Mouse (Mus musculus): ENCODE measurements at regions not wholly inside any gene's neighbourhood (a gene's known extent, or its start where the extent isn't known, plus 50 kb on each side); places are given as distances from the start of the nearest gene placed in this dataset.

DNA sequence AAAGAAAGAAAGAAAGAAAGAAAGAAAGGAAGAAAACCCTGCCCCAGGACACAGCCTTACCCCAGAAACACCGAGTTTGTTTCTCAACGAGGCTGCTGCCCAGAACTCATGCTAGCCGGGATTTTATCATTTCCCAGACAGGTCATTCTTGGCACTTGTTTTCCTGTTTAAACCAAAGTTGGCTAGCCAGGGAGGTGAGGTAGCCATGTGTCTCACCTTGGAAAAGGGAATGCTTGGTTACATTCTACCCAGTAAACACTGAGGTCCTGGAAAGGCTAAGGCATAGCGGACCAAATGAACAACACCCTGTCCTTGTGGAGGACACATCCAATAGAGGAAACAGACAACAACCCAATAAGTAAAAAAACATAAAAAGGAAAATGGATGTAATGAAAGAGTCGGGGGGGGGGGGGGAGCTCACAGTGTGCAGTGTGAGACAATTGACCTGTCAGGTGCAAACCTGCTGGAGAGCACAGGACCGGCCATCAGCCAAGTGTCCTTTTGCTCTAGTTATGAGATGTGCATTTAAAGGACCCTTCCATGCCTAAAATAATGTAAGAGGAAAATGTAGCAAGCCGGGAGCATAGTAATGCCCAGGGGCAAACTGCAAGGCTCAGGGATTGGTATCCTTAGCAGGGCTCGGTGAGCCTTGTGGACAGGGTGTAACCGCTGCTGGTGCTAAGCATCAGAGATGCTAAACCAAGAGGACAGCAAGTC lies 78.2 kb upstream of the Fzd7 start:
- WGBS: 88% methylated on average over 9 of the region's 9 CpGs
- no peaks in the 10 kb centered on the region for H3K9me3 ChIP-seq (replicated peaks)

DNA sequence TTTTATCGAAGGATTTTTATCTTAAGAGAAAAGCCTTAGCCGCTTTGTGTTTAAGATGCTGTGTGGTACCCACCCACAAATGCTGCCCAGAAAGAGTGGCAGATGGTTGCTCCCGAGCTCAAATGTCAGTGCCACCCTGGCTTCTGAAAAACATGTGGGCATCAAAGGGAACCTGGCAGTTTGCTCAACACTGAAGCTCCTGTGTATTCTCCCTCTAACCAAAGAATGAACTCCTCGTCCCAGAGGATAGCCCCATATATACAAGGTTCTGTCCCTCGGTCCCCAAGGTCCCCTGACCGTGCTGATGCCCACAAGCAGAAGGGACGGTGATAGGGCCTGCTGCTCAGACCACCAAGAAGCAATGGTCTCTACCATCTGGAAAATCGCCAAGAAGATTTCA lies 76.9 kb upstream of the Fzd7 start:
- WGBS: 82% methylated on average over 8 of the region's 8 CpGs

More for the DNA sequence above, 78.2 kb upstream of the Fzd7 start:
- DNase-seq (ENCODE audit: low spot score): no peak
- Histone ChIP-seq H3K4me3 (no peak overlapping the region), H3K27me3 (ENCODE audit: low read depth, poor library complexity, severe bottlenecking) (peaks cover 35% of the 10 kb centered on the region), H3K36me3 (no peaks in the 10 kb centered on the region), H3K4me1 (peaks cover 27% of the 10 kb centered on the region), H3K27ac (replicated peaks) (no peak overlapping the region)

DNA sequence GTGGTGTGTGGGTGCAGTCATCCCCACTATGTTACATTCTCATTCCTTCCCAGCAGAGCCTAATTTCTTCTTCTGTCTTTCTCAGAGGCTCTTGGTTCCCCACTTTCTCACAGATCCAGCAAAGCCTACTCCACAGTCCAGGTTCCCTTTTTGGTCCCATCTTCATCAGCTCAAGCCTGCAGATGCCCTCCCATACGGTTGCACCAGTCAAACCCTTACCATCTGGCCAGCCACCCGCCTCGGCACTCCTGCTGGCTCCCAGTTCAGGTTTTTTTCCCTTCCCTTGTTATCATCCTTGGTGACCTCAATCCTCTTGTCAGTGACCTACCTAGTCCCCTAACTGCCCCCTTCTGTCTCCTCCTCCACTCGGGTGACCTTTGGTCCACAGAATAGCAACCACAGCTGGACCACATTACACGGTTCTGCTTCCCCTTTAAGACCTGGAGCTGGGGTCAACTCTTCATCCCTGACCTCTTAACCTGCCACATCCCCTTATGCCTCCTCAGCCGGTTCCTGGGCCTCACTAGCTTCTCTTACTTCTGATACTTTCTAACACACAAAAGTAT lies 75.4 kb upstream of the Fzd7 start:
- Histone ChIP-seq H3K4me3 (no peak overlapping the region), H3K4me1 (peaks cover 20% of the 10 kb centered on the region), H3K9me3 (replicated peaks) (no peaks in the 10 kb centered on the region), H3K27me3 (ENCODE audit: low read depth, poor library complexity, severe bottlenecking) (peaks cover 35% of the 10 kb centered on the region), H3K36me3 (no peaks in the 10 kb centered on the region), H3K27ac (replicated peaks) (0 out of 2 replicates have a peak overlapping the region, but pooled peaks have one; percentile 13)
- DNase-seq (ENCODE audit: low spot score): peak; percentile 34
- 14% methylated on average over 6 of the region's 6 CpGs for WGBS

More for the DNA sequence above, 76.9 kb upstream of the Fzd7 start:
- no peaks in the 10 kb centered on the region for H3K36me3 ChIP-seq
- H3K27me3 ChIP-seq (ENCODE audit: low read depth, poor library complexity, severe bottlenecking): peaks cover 38% of the 10 kb centered on the region
- DNase-seq (ENCODE audit: low spot score): no peak
- no peaks in the 10 kb centered on the region for H3K9me3 ChIP-seq (replicated peaks)
- peaks cover 20% of the 10 kb centered on the region for H3K4me1 ChIP-seq
- no peak overlapping the region for H3K4me3 ChIP-seq
- H3K27ac ChIP-seq (replicated peaks): no peak overlapping the region

DNA sequence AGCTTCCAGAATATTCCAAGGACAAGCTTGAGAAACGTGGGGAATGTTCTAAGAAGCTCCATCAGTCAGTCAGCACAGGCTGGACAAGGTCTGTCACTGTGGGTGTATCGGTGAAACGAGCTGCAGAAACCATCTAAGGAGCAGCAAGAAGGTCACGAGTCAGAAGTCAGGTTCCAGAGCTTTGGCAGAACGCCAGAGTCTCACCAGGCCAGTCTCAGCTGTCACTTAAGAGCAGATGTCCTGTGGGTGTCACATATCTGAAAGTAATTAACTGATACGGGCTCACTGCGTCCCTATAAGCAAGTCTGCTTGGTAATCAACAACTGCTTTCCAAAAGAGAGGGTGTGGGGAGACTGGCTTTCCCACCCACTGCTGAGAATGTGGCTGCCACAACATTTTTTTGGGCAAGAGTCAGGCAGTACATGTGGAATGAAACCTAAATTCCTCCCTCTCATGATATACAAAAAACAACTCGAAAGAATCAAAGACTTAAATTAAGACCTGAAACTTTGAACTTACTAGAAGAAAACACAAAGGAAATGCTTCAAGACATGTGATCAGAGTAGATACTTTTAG lies 72.6 kb upstream of the Fzd7 start:
- Histone ChIP-seq H3K4me3 (no peak overlapping the region), H3K9me3 (replicated peaks) (no peaks in the 10 kb centered on the region), H3K27me3 (ENCODE audit: low read depth, poor library complexity, severe bottlenecking) (peaks cover 11% of the 10 kb centered on the region; the same call in 1 of the 2 replicates), H3K27ac (replicated peaks) (no peak overlapping the region), H3K36me3 (no peaks in the 10 kb centered on the region), H3K4me1 (peaks cover 23% of the 10 kb centered on the region)
- DNase-seq (ENCODE audit: low spot score): no peak
- 56% methylated on average over 8 of the region's 8 CpGs for WGBS

DNA sequence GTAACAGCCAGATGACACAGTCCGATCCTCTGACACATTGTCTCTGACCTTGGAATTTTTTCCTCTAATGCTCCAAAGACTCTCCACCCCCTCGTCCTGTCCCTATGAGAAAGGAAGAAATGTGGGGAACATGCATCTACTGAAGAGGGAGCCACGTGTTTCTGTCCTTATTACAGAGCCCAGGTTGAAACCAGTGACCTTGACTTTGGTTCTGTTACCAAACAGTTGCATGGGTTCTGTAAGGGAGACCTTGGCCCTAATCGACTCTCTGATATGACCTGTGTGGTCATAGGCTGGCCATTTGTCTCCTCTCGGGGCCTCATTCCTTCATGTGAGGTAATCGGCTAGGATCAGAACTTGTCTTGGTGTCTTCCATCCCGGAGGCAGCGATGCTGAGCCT lies 69.0 kb upstream of the Fzd7 start:
- H3K4me3 ChIP-seq: no peak overlapping the region
- no peaks in the 10 kb centered on the region for H3K36me3 ChIP-seq
- H3K4me1 ChIP-seq: peaks cover 27% of the 10 kb centered on the region
- H3K27me3 ChIP-seq (ENCODE audit: low read depth, poor library complexity, severe bottlenecking): peaks cover 6% of the 10 kb centered on the region; the same call in 1 of the 2 replicates
- 90% methylated on average over 8 of the region's 8 CpGs for WGBS
- no peaks in the 10 kb centered on the region for H3K9me3 ChIP-seq (replicated peaks)
- no peak overlapping the region; the same call in 1 of the 2 replicates for H3K27ac ChIP-seq (replicated peaks)
- no peak for DNase-seq (ENCODE audit: low spot score)

DNA sequence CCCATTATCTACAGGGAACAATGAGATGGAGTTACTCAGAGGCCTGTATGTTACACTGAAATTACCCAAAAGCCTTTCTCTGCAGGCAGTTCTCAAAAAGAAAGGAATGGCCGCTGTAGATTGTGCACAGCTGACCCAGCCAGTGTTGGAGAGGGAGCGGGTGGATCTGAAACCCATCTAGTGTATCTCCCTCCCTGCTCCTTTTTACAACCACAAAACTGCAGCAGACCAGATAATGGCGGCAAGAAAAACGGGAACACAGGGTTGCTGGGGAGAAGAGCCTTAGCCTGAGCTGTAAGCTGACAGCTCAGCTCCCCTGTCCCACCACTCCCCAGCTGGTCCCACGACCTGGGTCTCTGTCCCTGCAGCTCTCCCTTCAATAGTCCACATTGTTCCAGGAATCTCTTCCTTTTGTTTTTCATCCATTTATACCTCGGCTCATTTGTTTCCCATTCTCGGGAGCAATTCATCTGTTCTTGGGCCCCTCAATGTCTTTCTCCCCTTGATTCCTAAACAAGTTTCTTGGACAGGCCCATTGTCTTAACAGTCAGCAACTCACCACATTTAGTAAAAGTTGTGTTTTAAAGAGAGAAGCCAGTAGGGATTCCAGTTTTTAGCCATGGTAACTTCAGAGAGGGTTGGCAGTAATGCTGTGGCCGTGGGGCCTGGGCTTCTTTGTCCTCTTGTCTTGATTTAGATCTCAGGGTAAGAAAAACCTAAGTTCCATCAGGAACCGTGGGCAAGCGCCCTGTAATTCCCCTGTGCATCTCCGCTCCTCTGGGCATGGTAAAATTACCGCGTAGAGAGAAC lies 67.6 kb upstream of the Fzd7 start:
- Histone ChIP-seq H3K27me3 (ENCODE audit: low read depth, poor library complexity, severe bottlenecking) (no peaks in the 10 kb centered on the region; the same call in 1 of the 2 replicates), H3K4me1 (peaks cover 35% of the 10 kb centered on the region), H3K36me3 (no peaks in the 10 kb centered on the region), H3K27ac (replicated peaks) (peak overlapping the region; percentile 65), H3K4me3 (no peak overlapping the region), H3K9me3 (replicated peaks) (no peaks in the 10 kb centered on the region)
- 55% methylated on average over 13 of the region's 13 CpGs for WGBS
- DNase-seq (ENCODE audit: low spot score): no peak

DNA sequence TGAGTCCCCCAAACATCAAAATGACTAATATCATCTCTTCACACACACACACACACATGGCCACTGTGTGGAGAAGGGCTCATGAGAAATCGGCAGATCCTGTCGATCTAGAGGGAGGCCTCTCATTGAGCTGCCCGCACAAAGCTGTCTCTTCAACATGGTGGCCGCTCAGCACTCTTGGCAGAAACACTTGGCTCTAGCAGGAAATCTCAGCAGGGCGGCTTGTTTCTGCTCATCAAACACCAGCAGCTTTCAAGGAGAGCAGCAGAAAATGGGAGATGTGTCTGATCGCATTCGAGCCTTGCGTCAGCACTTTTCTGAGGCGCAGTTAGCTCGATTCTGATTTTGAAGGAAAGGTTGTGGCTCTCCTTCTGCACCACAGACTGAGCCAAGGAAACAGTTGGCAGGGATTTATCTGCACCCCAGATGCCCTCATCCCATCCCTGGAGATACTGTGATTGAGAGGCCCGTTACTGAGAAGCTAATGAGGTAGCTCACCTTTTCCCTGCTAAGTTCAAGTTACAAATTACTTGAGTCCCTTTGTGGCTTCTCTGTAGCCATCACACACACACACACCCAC lies 66.4 kb upstream of the Fzd7 start:
- WGBS: 87% methylated on average over 11 of the region's 11 CpGs
- peak overlapping the region; percentile 10 for H3K27ac ChIP-seq (replicated peaks)
- no peaks in the 10 kb centered on the region; the same call in 1 of the 2 replicates for H3K27me3 ChIP-seq (ENCODE audit: low read depth, poor library complexity, severe bottlenecking)
- H3K4me3 ChIP-seq: no peak overlapping the region
- DNase-seq (ENCODE audit: low spot score): no peak
- H3K36me3 ChIP-seq: no peaks in the 10 kb centered on the region
- H3K9me3 ChIP-seq (replicated peaks): no peaks in the 10 kb centered on the region
- peaks cover 38% of the 10 kb centered on the region for H3K4me1 ChIP-seq

DNA sequence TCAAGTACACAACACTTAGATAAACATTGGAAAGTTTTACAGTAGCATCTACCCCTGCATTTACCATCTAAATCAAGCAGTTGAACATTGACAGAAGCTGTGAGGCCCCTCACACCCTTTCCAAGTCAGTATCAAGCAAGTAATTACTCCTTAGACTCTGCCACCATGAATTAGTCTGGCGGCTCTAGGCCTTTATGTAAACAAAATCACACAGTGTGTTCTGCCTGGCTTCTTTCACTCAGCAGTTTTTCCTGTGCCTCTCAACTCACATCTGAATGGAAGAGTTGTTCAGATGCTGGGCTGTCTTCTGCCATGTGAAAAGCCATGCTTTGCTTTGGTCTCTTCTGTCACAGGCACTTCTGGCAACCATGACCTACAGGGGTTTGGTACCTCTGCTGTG lies 64.9 kb upstream of the Fzd7 start:
- H3K27ac ChIP-seq (replicated peaks): peak overlapping the region; percentile 64; the same call in 1 of the 2 replicates
- 72% methylated on average over 1 of the region's 1 CpGs for WGBS
- peaks cover 8% of the 10 kb centered on the region; the same call in 1 of the 2 replicates for H3K27me3 ChIP-seq (ENCODE audit: low read depth, poor library complexity, severe bottlenecking)
- no peak for DNase-seq (ENCODE audit: low spot score)
- peaks cover 50% of the 10 kb centered on the region for H3K4me1 ChIP-seq
- H3K9me3 ChIP-seq (replicated peaks): no peaks in the 10 kb centered on the region
- no peak overlapping the region for H3K4me3 ChIP-seq
- H3K36me3 ChIP-seq: no peaks in the 10 kb centered on the region

DNA sequence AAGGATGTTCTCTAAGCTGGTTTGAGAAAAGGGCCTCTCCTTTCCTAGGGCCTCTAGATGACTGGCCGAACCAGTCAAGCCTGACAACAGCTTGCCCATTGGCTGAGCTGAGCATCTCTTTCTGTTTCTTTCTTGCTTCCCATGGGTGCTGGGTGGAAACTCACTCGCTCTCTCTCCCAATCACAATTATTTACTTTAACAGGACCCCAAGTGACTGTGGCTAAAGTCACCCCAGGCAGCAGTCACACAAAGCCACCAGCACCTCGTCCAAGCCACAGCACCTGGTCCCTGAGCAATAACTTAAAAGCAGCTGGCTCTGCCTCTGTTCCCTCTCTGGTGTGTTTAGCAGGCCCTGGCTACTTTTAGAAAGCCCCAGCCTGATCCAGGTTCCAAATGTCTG lies 64.3 kb upstream of the Fzd7 start:
- 49% methylated on average over 3 of the region's 3 CpGs for WGBS
- H3K4me1 ChIP-seq: peaks cover 57% of the 10 kb centered on the region
- DNase-seq (ENCODE audit: low spot score): no peak
- H3K4me3 ChIP-seq: no peak overlapping the region
- H3K27ac ChIP-seq (replicated peaks): peak overlapping the region; percentile 64
- H3K36me3 ChIP-seq: no peaks in the 10 kb centered on the region
- no peaks in the 10 kb centered on the region for H3K9me3 ChIP-seq (replicated peaks)
- peaks cover 9% of the 10 kb centered on the region; the same call in 1 of the 2 replicates for H3K27me3 ChIP-seq (ENCODE audit: low read depth, poor library complexity, severe bottlenecking)

DNA sequence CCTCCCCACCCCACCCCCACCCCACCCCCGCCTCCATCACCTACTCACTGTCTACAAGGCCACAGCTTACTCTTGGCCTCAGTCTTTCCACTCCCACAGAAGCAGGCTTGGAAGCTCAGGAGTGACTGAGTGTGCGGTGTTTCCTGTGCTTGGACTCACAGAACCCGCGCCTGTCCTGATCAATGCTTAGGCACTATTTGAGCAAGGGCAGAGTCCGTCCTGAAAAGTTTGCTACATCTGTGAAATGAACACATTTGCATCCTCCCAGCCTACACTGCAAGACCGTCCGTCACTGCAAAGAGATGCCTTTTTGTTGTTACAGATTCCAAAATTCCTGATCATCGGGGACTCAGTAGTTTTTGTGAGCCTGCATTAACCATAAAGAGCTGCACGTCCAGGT lies 63.5 kb upstream of the Fzd7 start:
- Histone ChIP-seq H3K27ac (replicated peaks) (peak overlapping the region; percentile 33; the same call in 1 of the 2 replicates), H3K36me3 (no peaks in the 10 kb centered on the region), H3K9me3 (replicated peaks) (no peaks in the 10 kb centered on the region), H3K4me3 (no peak overlapping the region), H3K4me1 (peaks cover 65% of the 10 kb centered on the region), H3K27me3 (ENCODE audit: low read depth, poor library complexity, severe bottlenecking) (peaks cover 9% of the 10 kb centered on the region; the same call in 1 of the 2 replicates)
- WGBS: 86% methylated on average over 9 of the region's 9 CpGs
- DNase-seq (ENCODE audit: low spot score): no peak

DNA sequence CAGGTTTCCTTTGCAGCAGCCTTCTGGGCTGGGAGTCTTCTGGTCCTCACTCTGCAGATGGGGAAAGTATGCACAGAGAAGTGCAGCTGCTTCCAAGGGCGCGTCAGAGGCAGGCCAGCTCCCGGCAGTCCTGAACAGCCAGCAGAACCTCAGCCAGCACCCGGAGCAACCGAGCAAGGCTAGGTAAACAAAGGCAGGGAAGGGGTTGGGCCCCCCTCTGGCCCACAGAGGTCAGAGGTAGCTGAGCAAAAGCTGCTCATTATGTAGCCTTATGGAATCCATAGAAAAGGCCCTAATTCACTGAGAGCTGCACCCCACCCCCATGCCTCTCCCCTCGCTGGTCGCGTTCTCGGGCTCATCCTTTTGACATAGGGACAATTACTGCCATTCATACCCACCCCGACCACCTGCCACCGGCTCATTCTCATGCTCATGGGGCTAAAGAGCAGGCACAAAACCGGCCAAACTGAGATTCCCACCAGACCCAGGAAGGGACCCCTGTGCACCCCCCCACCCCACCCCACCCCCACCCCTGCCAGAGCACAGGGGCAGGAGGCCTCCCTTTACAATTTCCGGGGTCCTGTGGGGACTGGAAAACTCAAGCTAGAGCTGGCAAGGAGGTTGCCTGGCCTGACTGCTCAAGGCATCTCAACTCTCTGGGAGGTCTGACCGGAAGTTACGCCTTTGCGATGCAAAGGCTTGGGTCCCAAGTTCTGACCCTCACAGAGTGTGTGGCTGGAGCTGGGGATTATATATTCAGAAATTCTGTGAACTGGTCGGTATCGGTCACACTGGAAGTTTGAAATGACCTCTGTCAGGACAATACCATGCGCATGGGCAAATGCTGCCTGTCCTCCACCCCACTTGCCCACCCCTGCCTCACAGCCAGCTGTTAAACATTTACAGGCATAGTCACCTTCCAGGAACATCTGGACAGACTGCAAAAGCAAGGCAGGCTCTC lies 59.0 kb upstream of the Fzd7 start:
- H3K4me3 ChIP-seq: peak overlapping the region; percentile 29
- WGBS: 9% methylated on average over 19 of the region's 19 CpGs

More for the DNA sequence above, 59.0 kb upstream of the Fzd7 start:
- Histone ChIP-seq H3K4me1 (peaks cover 71% of the 10 kb centered on the region), H3K27ac (replicated peaks) (peak overlapping the region; percentile 87), H3K9me3 (replicated peaks) (no peaks in the 10 kb centered on the region), H3K27me3 (ENCODE audit: low read depth, poor library complexity, severe bottlenecking) (peaks cover 9% of the 10 kb centered on the region; the same call in 1 of the 2 replicates), H3K36me3 (no peaks in the 10 kb centered on the region)
- peak; percentile 81 for DNase-seq (ENCODE audit: low spot score)
